ENCODE assay signal across 17 mouse cellular contexts in the genomic region with DNA sequence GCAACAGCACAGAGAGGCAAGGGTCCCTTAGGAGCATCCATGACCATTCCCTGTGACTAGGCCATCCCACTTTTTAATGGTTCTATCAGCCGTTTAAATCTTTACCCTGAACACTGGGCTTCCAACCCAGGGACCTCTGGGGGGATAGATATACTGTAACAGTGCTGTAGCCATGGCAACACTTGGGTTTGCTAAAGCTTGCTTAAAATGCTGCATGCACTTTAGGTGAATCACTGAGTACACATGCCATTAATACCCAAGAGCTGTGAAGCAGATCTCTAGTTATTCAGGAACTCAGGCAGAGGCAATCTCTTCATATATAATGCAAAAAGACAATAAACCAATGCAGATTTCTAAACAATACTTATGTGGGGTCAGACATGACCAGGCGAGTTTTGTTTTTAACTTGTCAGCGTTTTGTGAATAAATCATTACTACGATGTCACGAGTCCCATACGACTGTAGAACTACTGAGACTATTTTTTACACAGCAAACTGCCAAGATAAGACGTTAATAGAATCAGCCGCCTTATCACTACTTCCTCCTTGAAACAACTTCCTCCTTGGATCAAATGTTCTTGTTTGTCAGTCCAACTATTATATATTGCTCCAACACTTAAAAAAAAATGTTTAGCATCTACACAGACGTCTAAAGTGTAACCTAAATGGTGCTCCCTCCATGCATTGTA.
DNase-seq lines count a peak whose midpoint lies in the region; ATAC-seq lines count a peak whose summit lies in the region.
"Had no signal": no experiment of that assay in that cellular context is flagged by ENCODE, and none has a peak within 500 bp of the region (broad histone marks: within the 10 kb centered on the region; RNA-seq: fewer than 3 reads in every experiment).

No protein-coding gene starts in this region.

- H3K9ac ChIP-seq in heart, embryonic 12.5 days = no peak overlapping the region
- H3K9ac ChIP-seq in midbrain, embryonic 14.5 days (replicated peaks; ENCODE audit: low read length) = no peak overlapping the region
- no peak overlapping the region for H3K9ac ChIP-seq in intestine, embryonic 16.5 days (ENCODE audit: low read depth, low read length)
- no peak overlapping the region for H3K9ac ChIP-seq in stomach, embryonic 16.5 days (ENCODE audit: low read length)
- H3K9ac ChIP-seq: forebrain, embryonic 13.5 days; limb, embryonic 13.5 days had no signal

- DNase-seq in heart, postnatal 10 days = peak; percentile 4 to 9
- peak; percentile 65 for DNase-seq in midbrain, embryonic 14.5 days
- DNase-seq in midbrain, embryonic 10.5 days (ENCODE audit: low spot score) = no peak
- no peak for DNase-seq in embryo, embryonic 11 days
- DNase-seq in heart, postnatal 14 days = no peak
- DNase-seq: adrenal gland, postnatal 36 days; cerebellum, adult 2 months; gastrocnemius, postnatal 14 days; layer of hippocampus, postnatal 36 days; lung, postnatal 10 days; thymus, postnatal 4 days had no signal

- no peaks in the 10 kb centered on the region for H3K9me3 ChIP-seq in heart, embryonic 12.5 days (replicated peaks)
- H3K9me3 ChIP-seq in midbrain, embryonic 14.5 days (ENCODE audit: control insufficient read depth, low read length) = no peaks in the 10 kb centered on the region
- no peaks in the 10 kb centered on the region for H3K9me3 ChIP-seq in midbrain, embryonic 10.5 days (replicated peaks)
- H3K9me3 ChIP-seq in intestine, embryonic 16.5 days (ENCODE audit: control insufficient read depth, low read length) = no peaks in the 10 kb centered on the region
- no peaks in the 10 kb centered on the region for H3K9me3 ChIP-seq in stomach, embryonic 16.5 days (replicated peaks; ENCODE audit: control insufficient read depth, low read length)
- H3K9me3 ChIP-seq: forebrain, embryonic 13.5 days; limb, embryonic 13.5 days had no signal

- H3K27ac ChIP-seq in heart, embryonic 12.5 days (ENCODE audit: poor library complexity, severe bottlenecking) = no peak overlapping the region
- no peak overlapping the region for H3K27ac ChIP-seq in midbrain, embryonic 14.5 days (replicated peaks; ENCODE audit: low read depth, low read length)
- no peak overlapping the region for H3K27ac ChIP-seq in midbrain, embryonic 10.5 days (replicated peaks)
- H3K27ac ChIP-seq in intestine, embryonic 16.5 days (ENCODE audit: low read length) = no peak overlapping the region
- no peak overlapping the region for H3K27ac ChIP-seq in stomach, embryonic 16.5 days (ENCODE audit: low read length)
- H3K27ac ChIP-seq: forebrain, embryonic 13.5 days; limb, embryonic 13.5 days had no signal

- ATAC-seq in heart, embryonic 12.5 days (ENCODE audit: insufficient number of reproducible peaks, low FRiP score) = no peak
- no peak for ATAC-seq in midbrain, embryonic 14.5 days (ENCODE audit: low FRiP score, low TSS enrichment)
- peak; percentile 89 for ATAC-seq in intestine, embryonic 16.5 days
- ATAC-seq in stomach, embryonic 16.5 days (ENCODE audit: insufficient read depth, low FRiP score) = peak; percentile 78; the same call in 1 of the 2 replicates
- ATAC-seq: forebrain, embryonic 13.5 days; inflammation-experienced regulatory T-cells, adult 6 months had no signal

- H3K4me2 ChIP-seq in heart, embryonic 12.5 days = no peak overlapping the region
- H3K4me2 ChIP-seq in midbrain, embryonic 14.5 days (ENCODE audit: low read length) = no peak overlapping the region
- no peak overlapping the region for H3K4me2 ChIP-seq in intestine, embryonic 16.5 days (ENCODE audit: low read depth, low read length)
- H3K4me2 ChIP-seq in stomach, embryonic 16.5 days (ENCODE audit: low read depth, low read length) = no peak overlapping the region
- H3K4me2 ChIP-seq: forebrain, embryonic 13.5 days; limb, embryonic 13.5 days had no signal

- H3K4me1 ChIP-seq in heart, embryonic 12.5 days (replicated peaks) = peaks cover 11% of the 10 kb centered on the region
- H3K4me1 ChIP-seq in midbrain, embryonic 14.5 days (ENCODE audit: control insufficient read depth, insufficient read depth, low read length) = 0 out of 2 replicates have a peak, but pooled peaks cover 6% of the 10 kb centered on the region
- 0 out of 2 replicates have a peak, but pooled peaks cover 4% of the 10 kb centered on the region for H3K4me1 ChIP-seq in midbrain, embryonic 10.5 days
- peaks cover 3% of the 10 kb centered on the region; the same call in 1 of the 2 replicates for H3K4me1 ChIP-seq in intestine, embryonic 16.5 days (ENCODE audit: control insufficient read depth, insufficient read depth, low read length)
- H3K4me1 ChIP-seq in stomach, embryonic 16.5 days (ENCODE audit: control insufficient read depth, insufficient read depth, low read length) = peaks cover 4% of the 10 kb centered on the region; the same call in 1 of the 2 replicates
- H3K4me1 ChIP-seq: limb, embryonic 13.5 days had no signal

- 0 out of 2 replicates have a peak, but pooled peaks cover 3% of the 10 kb centered on the region for H3K36me3 ChIP-seq in heart, embryonic 12.5 days
- no peaks in the 10 kb centered on the region for H3K36me3 ChIP-seq in midbrain, embryonic 14.5 days (ENCODE audit: control insufficient read depth, insufficient read depth, low read length)
- H3K36me3 ChIP-seq in midbrain, embryonic 10.5 days = peaks cover 15% of the 10 kb centered on the region
- no peaks in the 10 kb centered on the region for H3K36me3 ChIP-seq in intestine, embryonic 16.5 days (ENCODE audit: control insufficient read depth, insufficient read depth, low read length)
- H3K36me3 ChIP-seq in stomach, embryonic 16.5 days (ENCODE audit: control insufficient read depth, insufficient read depth, low read length) = no peaks in the 10 kb centered on the region

- 41% methylated on average over 9 of the region's 9 CpGs for WGBS in heart, embryonic 12.5 days
- WGBS in midbrain, embryonic 14.5 days = 78% methylated on average over 9 of the region's 9 CpGs
- WGBS in midbrain, embryonic 10.5 days = 93% methylated on average over 9 of the region's 9 CpGs
- 49% methylated on average over 9 of the region's 9 CpGs for WGBS in intestine, embryonic 16.5 days
- 34% methylated on average over 9 of the region's 9 CpGs for WGBS in stomach, embryonic 16.5 days

- no peak overlapping the region for H3K4me3 ChIP-seq in heart, embryonic 12.5 days
- no peak overlapping the region for H3K4me3 ChIP-seq in midbrain, embryonic 14.5 days (replicated peaks; ENCODE audit: low read depth, low read length)
- H3K4me3 ChIP-seq in midbrain, embryonic 10.5 days = no peak overlapping the region
- H3K4me3 ChIP-seq in intestine, embryonic 16.5 days (ENCODE audit: low read length) = no peak overlapping the region
- no peak overlapping the region for H3K4me3 ChIP-seq in stomach, embryonic 16.5 days (replicated peaks; ENCODE audit: low read length)
- H3K4me3 ChIP-seq: forebrain, embryonic 13.5 days; limb, embryonic 13.5 days had no signal

- no peaks in the 10 kb centered on the region for H3K27me3 ChIP-seq in heart, embryonic 12.5 days (replicated peaks)
- H3K27me3 ChIP-seq in midbrain, embryonic 14.5 days (ENCODE audit: control insufficient read depth, insufficient read depth, low read length) = no peaks in the 10 kb centered on the region
- peaks cover 35% of the 10 kb centered on the region for H3K27me3 ChIP-seq in midbrain, embryonic 10.5 days (ENCODE audit: low read depth, poor library complexity, severe bottlenecking)
- no peaks in the 10 kb centered on the region for H3K27me3 ChIP-seq in intestine, embryonic 16.5 days (replicated peaks; ENCODE audit: control insufficient read depth, insufficient read depth, low read length)
- H3K27me3 ChIP-seq in stomach, embryonic 16.5 days (ENCODE audit: control insufficient read depth, insufficient read depth, low read length) = no peaks in the 10 kb centered on the region
- H3K27me3 ChIP-seq: limb, embryonic 13.5 days had no signal

- intact Hi-C loops in heart, postnatal 10 days (cut with DNase I) = no loop called here
- intact Hi-C loops in heart, postnatal 14 days (cut with DNase I) = no loop called here

Comparison
In these comparisons a context has a peak if more than half of its experiments do, and no peak if none do; other contexts are left out.
1. DNase-seq: peak in heart, postnatal 10 days (2 of 2) and midbrain, embryonic 14.5 days (single experiment); none in midbrain, embryonic 10.5 days (single experiment), embryo, embryonic 11 days (single experiment) and heart, postnatal 14 days (0 of 2).
2. ATAC-seq: peak in intestine, embryonic 16.5 days (single experiment) and stomach, embryonic 16.5 days (single experiment); none in heart, embryonic 12.5 days (single experiment) and midbrain, embryonic 14.5 days (single experiment).